Mouse (Mus musculus) liver, adult 2 months (tissue): ENCODE data around the gene Psma2. TPM values are rescaled to one million over a fixed set of nuclear protein-coding genes. Genes with fewer than 3 reads are reported as not detected.

Source experiments
- DNase-seq: peaks from one replicate; pipeline ENCODE4 v3.0.0-alpha.2; 2011; ENCODE audit warnings: low read depth, low spot score; ENCODE audit errors: extremely low read depth
- H3K27ac ChIP-seq: fragments of 200-500 bp; replicated peaks from 2 replicates; pipeline ENCODE4 v1.5.1; 2012; ENCODE audit warnings: low read depth, mild to moderate bottlenecking, control low read depth, inconsistent platforms, low read length; ENCODE audit not compliant: insufficient read depth
- H3K27me3 ChIP-seq: fragments of 200-500 bp; 2 replicates; pipeline ENCODE4 v1.6.1; 2012; ENCODE audit warnings: mild to moderate bottlenecking, moderate library complexity, low read length, inconsistent platforms; ENCODE audit not compliant: control insufficient read depth, insufficient read depth
- H3K36me3 ChIP-seq: fragments of 200-500 bp; 2 replicates; pipeline ENCODE4 v1.6.1; 2012; ENCODE audit warnings: low read length, inconsistent platforms; ENCODE audit not compliant: control insufficient read depth, insufficient read depth
- H3K4me1 ChIP-seq: fragments of 200-500 bp; 2 replicates; pipeline ENCODE4 v1.6.1; 2011; ENCODE audit warnings: low read length; ENCODE audit not compliant: control insufficient read depth, insufficient read depth
- H3K4me3 ChIP-seq: fragments of 200-500 bp; 2 replicates; pipeline ENCODE4 v1.5.1; 2011; ENCODE audit warnings: low read depth, mild to moderate bottlenecking, control low read depth, low read length, moderate library complexity; ENCODE audit not compliant: insufficient read depth
- H3K79me2 ChIP-seq: fragments of 200-500 bp; 2 replicates; pipeline ENCODE4 v1.6.1; 2012; ENCODE audit warnings: inconsistent platforms, mild to moderate bottlenecking, low read length, moderate library complexity; ENCODE audit not compliant: control insufficient read depth, insufficient read depth
- H3K9ac ChIP-seq: fragments of 200-500 bp; 2 replicates; pipeline ENCODE4 v1.6.1; 2012; ENCODE audit warnings: low read depth, mild to moderate bottlenecking, control low read depth, inconsistent platforms, low read length
- CTCF ChIP-seq: fragments of 200-500 bp; IDR thresholded peaks from 2 replicates; pipeline ENCODE4 v1.5.1; 2011; ENCODE audit warnings: low read depth, low read length, control low read depth
- POLR2A ChIP-seq: fragments of 200-500 bp; IDR thresholded peaks from 2 replicates; pipeline ENCODE4 v1.6.1; 2011; ENCODE audit warnings: low read length, control low read depth; ENCODE audit not compliant: insufficient read depth; ENCODE audit errors: extremely low read depth
- WGBS: fragments of 180-500 bp; shearing (Covaris S2); methylation state at CpG from one replicate; pipeline ENCODE4 v1.1.7; 2018; 5-methylcytosine and 5-hydroxymethylcytosine counted together
- polyA plus RNA-seq: library from polyadenylated mRNA; depleted of rRNA; stranded (reverse); fragments of >200 nt; gene quantifications from 2 replicates; pipeline ENCODE4 v1.2.3, GENCODE M21; 2012; rRNA removed
- total RNA-seq: library from RNA; depleted of rRNA; stranded (reverse); fragments of >200 nt; gene quantifications from 2 replicates; pipeline ENCODE4 v1.2.3, GENCODE M21; 2014; rRNA removed

The Psma2 gene
- total and polyA plus RNA-seq, 2 experiments = 33.0 to 69.2 TPM

DNA sequence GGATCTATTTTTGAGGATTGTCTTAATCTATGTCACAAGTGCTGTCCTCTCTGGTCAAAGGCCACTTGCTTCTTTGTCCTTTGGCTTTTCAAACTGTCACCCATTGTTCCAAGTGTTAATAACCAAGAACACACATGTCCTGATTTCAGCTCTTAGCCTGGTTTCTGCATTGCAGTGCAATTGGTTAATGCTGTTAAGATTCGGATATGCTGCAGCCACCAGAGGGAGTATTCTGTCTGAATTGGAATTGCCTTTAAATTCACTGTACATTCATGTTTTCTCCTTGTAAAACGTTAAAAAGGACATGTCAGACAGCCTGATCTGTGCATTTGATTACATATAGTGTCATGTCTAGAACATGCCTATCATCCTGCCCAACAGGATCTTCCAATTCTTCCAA is 57.3 kb downstream of the Psma2 start:
- Histone ChIP-seq H3K36me3 (no peaks in the 10 kb centered on the region), H3K27me3 (no peaks in the 10 kb centered on the region), H3K4me1 (no peaks in the 10 kb centered on the region), H3K27ac (no peak overlapping the region), H3K4me3 (no peak overlapping the region), H3K79me2 (no peaks in the 10 kb centered on the region), H3K9ac (no peak overlapping the region)
- TF ChIP-seq POLR2A = no peak
- TF ChIP-seq CTCF = no peak
- WGBS = 37% methylated on average over 2 of the region's 2 CpGs
- no peak for DNase-seq

DNA sequence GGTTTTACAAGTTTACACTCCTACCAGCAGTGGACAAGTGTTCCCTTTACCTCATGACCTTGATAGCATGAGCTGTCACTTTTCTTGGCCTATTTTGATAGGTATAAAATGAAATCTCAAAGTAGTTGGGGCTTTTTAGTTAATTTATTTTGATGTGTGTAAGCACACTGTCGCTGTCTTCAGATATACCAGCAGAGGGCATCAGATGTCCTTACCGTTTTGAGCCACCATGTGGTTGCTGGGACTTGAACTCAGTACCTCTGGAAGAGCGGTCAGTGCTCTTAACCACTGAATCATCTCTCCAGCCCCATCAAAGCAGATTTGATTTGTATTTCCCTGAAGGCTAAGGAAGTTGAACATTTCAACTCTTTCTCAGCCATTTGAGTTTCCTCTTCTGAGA is 75.9 kb downstream of the Psma2 start:
- TF ChIP-seq POLR2A (no peak), CTCF (no peak)
- DNase-seq = no peak
- Histone ChIP-seq H3K27me3 (no peaks in the 10 kb centered on the region), H3K4me3 (no peak overlapping the region), H3K9ac (no peak overlapping the region), H3K79me2 (no peaks in the 10 kb centered on the region), H3K27ac (no peak overlapping the region), H3K36me3 (no peaks in the 10 kb centered on the region), H3K4me1 (no peaks in the 10 kb centered on the region)
- 67% methylated on average over 3 of the region's 3 CpGs for WGBS

DNA sequence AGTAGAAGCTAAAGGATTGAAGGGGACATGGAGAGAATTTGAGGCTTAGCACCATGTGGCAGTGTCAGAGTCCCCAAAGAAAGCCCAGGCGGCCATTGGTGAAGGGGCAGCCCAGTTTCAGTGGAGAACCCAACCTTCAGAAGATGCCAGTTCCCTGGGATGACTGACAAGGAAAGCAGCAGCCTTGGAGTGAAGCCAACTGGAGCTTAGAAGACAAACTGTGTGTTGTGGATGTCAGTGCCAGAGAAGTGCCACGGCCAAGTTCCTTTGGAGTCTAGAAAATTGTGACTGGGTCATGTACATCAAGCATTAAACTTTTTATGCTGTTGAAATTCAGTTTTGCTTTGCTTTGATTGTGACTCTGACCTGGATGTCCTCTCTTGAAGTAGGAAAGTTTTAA is 103.8 kb downstream of the Psma2 start:
- H3K79me2 ChIP-seq = no peaks in the 10 kb centered on the region
- no peak overlapping the region for H3K27ac ChIP-seq
- WGBS = 54% methylated on average over 2 of the region's 2 CpGs
- H3K27me3 ChIP-seq = no peaks in the 10 kb centered on the region
- no peak overlapping the region for H3K9ac ChIP-seq
- H3K4me3 ChIP-seq = no peak overlapping the region
- TF ChIP-seq CTCF (no peak), POLR2A (no peak)
- DNase-seq = no peak
- no peaks in the 10 kb centered on the region for H3K4me1 ChIP-seq
- no peaks in the 10 kb centered on the region for H3K36me3 ChIP-seq

DNA sequence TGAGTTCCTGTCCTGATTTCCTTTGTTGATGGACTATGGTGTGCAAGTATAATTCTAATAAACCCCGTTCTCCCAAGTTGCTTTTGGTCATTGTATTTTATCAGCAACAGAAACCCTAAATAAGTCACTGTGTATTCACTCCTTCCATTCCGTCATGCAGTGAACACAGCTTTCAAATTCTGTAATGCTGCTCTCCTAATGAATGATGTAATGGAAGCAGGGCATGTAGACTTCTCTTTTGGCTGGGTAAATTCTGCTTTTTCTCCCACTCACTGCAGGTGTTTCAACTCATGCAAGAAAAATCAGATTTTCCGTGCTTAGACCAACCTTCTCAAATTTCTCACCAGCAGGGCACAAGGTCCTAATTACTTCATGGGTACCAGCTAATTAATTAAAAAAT is 104.7 kb downstream of the Psma2 start:
- Histone ChIP-seq H3K36me3 (no peaks in the 10 kb centered on the region), H3K4me1 (no peaks in the 10 kb centered on the region), H3K9ac (no peak overlapping the region), H3K4me3 (no peak overlapping the region), H3K79me2 (no peaks in the 10 kb centered on the region), H3K27ac (no peak overlapping the region), H3K27me3 (no peaks in the 10 kb centered on the region)
- WGBS = 69% methylated on average over 3 of the region's 3 CpGs
- no peak for TF ChIP-seq CTCF
- TF ChIP-seq POLR2A = no peak
- DNase-seq = no peak

Other genes starting within 250 kb of the Psma2 start
- gene Hecw1, start 90.0 kb upstream of the Psma2 start, total RNA-seq = 0.20 TPM in 1 of 2 replicates, not detected in the other
- gene Hecw1, start 90.0 kb upstream of the Psma2 start, polyA plus RNA-seq = not detected in 2 replicates
- 18.3 and 29.1 TPM in 2 replicates for gene Mrpl32, start 75 bp upstream of the Psma2 start, total RNA-seq
- 8.5 TPM in 2 replicates for gene Mrpl32, start 75 bp upstream of the Psma2 start, polyA plus RNA-seq
- gene AW209491, start 16.9 kb downstream of the Psma2 start, total RNA-seq = 7.3 and 8.9 TPM in 2 replicates
- 5.1 and 5.3 TPM in 2 replicates for gene AW209491, start 16.9 kb downstream of the Psma2 start, polyA plus RNA-seq